Mouse (Mus musculus) kidney, embryonic 15.5 days (tissue): ENCODE measurements around the gene Dennd4c. TPM values are rescaled to one million over a fixed set of nuclear protein-coding genes. Genes with fewer than 3 reads are reported as not detected.
A peak's percentile ranks its signal among the peaks of the same experiment; 100 is the strongest.

ENCODE experiments used
- ATAC-seq: fragments of 200-750 bp; cut with Nextera tagmentation; replicated peaks from 2 replicates; pipeline ENCODE4 v1.8.0; 2017; ENCODE audit warnings: moderate TSS enrichment; ENCODE audit not compliant: low FRiP score
- H3K27ac ChIP-seq: fragments of 300-500 bp; sonication (generic); 2 replicates; pipeline ENCODE4 v1.5.1; 2015; ENCODE audit warnings: mild to moderate bottlenecking, inconsistent platforms
- H3K27me3 ChIP-seq: fragments of 300-500 bp; sonication (generic); 2 replicates; pipeline ENCODE4 v1.6.1; 2015; ENCODE audit warnings: inconsistent platforms
- H3K36me3 ChIP-seq: fragments of 300-500 bp; sonication (generic); 2 replicates; pipeline ENCODE4 v1.6.1; 2015; ENCODE audit warnings: inconsistent platforms
- H3K4me1 ChIP-seq: fragments of 300-500 bp; sonication (generic); 2 replicates; pipeline ENCODE4 v1.6.1; 2015; ENCODE audit warnings: inconsistent platforms
- H3K4me2 ChIP-seq: fragments of 300-500 bp; sonication (generic); 2 replicates; pipeline ENCODE4 v1.6.1; 2015; ENCODE audit warnings: moderate library complexity, mild to moderate bottlenecking, inconsistent platforms
- H3K4me3 ChIP-seq: fragments of 300-500 bp; sonication (generic); replicated peaks from 2 replicates; pipeline ENCODE4 v1.5.1; 2015; ENCODE audit warnings: mild to moderate bottlenecking, inconsistent platforms
- H3K9ac ChIP-seq: fragments of 300-500 bp; sonication (generic); 2 replicates; pipeline ENCODE4 v1.6.1; 2015; ENCODE audit warnings: mild to moderate bottlenecking, inconsistent platforms
- H3K9me3 ChIP-seq: fragments of 300-500 bp; sonication (generic); replicated peaks from 2 replicates; pipeline ENCODE4 v1.6.1; 2016; ENCODE audit warnings: inconsistent platforms
- WGBS: fragments of 180-500 bp; shearing (Covaris S2); methylation state at CpG from one replicate; pipeline ENCODE4 v1.1.7; 2015; ENCODE audit warnings: mixed read lengths; 5-methylcytosine and 5-hydroxymethylcytosine counted together
- polyA plus RNA-seq: library from polyadenylated mRNA; unstranded; fragments of >200 nt; fragmentation: Nextera tagmentation; extraction: Ambion mirVana; gene quantifications from 2 replicates; pipeline ENCODE4 v1.2.1, GENCODE M21; 2015

Dennd4c gene
- polyA plus RNA-seq, 1 experiment from 2014 or later = 6.8 TPM

DNA sequence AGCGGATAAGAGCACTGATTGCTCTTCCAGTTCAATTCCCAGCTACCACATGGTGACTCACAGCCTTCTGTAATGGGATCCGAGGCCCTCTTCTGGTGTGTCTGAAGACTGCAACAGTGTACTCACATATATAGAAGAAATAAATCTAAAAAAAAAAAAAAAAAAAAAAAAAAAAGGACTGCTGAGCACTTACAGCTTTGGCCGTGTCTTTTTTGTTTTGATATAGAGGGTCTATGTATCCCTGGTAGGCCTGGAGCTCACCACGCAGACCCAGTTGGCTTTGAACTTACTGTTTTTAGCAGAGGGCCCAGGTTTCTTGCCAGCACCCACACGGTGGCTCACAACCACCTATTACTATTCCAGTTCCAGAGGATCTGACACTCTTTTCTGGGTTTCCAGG lies 115.7 kb downstream of the Dennd4c start:
- Histone ChIP-seq H3K9me3 (no peaks in the 10 kb centered on the region), H3K27me3 (no peaks in the 10 kb centered on the region), H3K9ac (no peak overlapping the region), H3K27ac (no peak overlapping the region), H3K4me3 (no peak overlapping the region), H3K36me3 (no peaks in the 10 kb centered on the region), H3K4me2 (no peak overlapping the region), H3K4me1 (no peaks in the 10 kb centered on the region)
- WGBS = 82% methylated on average over 5 of the region's 5 CpGs
- ATAC-seq = no peak

- H3K4me3 ChIP-seq = no peak overlapping the region
- no peaks in the 10 kb centered on the region for H3K9me3 ChIP-seq
- H3K27ac ChIP-seq = no peak overlapping the region
- H3K9ac ChIP-seq = no peak overlapping the region
- ATAC-seq = no peak
- no peaks in the 10 kb centered on the region for H3K36me3 ChIP-seq
- H3K4me1 ChIP-seq = peaks cover 16% of the 10 kb centered on the region
- no peak overlapping the region for H3K4me2 ChIP-seq
- H3K27me3 ChIP-seq = 0 out of 2 replicates have a peak, but pooled peaks cover 5% of the 10 kb centered on the region
These were observed 123.6 kb downstream of the Dennd4c start for GRCm38 (mm10) chr4:86871988-86872387.

DNA sequence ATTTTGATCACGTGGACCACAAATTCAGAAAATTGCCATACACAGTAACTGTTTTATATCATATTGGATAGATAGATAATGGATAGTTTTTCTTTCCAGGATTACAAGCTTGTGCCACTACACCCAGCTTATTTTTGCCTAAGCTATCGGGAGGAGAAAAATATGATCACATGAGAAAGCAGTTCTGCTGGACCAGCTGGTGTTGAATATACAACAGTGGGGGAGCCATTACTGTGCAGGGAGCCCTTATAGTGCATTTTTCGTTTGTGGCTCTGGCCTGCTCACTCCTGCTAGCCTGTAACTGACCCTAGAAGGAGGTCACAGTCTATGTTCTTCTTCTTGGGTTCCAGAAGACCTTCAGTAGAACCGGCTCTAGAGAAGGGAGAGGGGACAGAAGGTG lies 124.7 kb downstream of the Dennd4c start:
- Histone ChIP-seq H3K27me3 (0 out of 2 replicates have a peak, but pooled peaks cover 5% of the 10 kb centered on the region), H3K4me1 (peaks cover 16% of the 10 kb centered on the region), H3K27ac (no peak overlapping the region), H3K4me2 (no peak overlapping the region), H3K36me3 (no peaks in the 10 kb centered on the region), H3K4me3 (no peak overlapping the region), H3K9me3 (no peaks in the 10 kb centered on the region), H3K9ac (no peak overlapping the region)
- WGBS = 57% methylated on average over 4 of the region's 4 CpGs
- no peak for ATAC-seq

DNA sequence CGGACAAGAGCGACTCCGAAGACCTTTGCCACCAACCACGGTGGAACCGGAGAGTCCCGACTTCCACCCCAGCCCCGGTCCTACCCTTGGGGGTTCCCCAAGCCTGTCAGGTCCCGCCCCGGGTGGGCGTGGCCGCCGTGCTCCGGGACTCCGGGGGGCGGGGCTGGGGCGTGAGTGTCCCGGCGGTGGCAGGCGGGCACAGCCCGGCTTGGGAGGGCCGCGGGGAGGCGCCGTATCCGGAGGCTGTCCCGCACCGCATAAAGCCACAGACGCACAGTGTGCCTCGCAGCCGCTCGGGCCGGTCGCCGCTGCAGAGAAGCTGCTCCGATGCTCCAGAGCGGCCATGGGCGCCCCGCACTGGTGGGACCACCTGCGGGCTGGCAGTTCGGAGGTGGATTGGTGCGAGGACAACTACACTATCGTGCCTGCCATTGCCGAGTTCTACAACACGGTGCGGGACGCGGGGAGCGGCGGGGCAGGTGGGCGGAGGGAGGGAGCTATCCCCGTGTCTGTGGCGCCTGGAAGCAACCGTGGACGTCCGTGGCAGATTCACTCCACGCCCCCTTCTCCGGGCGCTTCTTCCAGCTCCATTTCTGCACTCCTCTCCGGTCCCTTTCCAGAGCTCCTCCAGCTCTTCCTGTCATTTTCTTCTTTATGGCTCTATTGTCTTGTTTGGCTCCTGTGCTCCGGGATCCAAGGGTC lies 125.9 kb downstream of the Dennd4c start, which contains the start of gene Acer2:
Gene Acer2 (plus strand): TSS at position 251 of the 702 bp plus-strand sequence.
- H3K36me3 ChIP-seq = no peaks in the 10 kb centered on the region
- H3K27ac ChIP-seq = peak within 1 kb of the TSS; percentile 15
- H3K4me3 ChIP-seq = peak within 1 kb of the TSS; percentile 66
- peaks cover 16% of the 10 kb centered on the region for H3K4me1 ChIP-seq
- under 1% methylated on average over 60 of the region's 60 CpGs for WGBS
- H3K9ac ChIP-seq = peak within 1 kb of the TSS; percentile 74
- ATAC-seq = peak; percentile 97
- peak within 1 kb of the TSS; percentile 90 for H3K4me2 ChIP-seq
- no peaks in the 10 kb centered on the region for H3K9me3 ChIP-seq
- H3K27me3 ChIP-seq = 0 out of 2 replicates have a peak, but pooled peaks cover 5% of the 10 kb centered on the region

DNA sequence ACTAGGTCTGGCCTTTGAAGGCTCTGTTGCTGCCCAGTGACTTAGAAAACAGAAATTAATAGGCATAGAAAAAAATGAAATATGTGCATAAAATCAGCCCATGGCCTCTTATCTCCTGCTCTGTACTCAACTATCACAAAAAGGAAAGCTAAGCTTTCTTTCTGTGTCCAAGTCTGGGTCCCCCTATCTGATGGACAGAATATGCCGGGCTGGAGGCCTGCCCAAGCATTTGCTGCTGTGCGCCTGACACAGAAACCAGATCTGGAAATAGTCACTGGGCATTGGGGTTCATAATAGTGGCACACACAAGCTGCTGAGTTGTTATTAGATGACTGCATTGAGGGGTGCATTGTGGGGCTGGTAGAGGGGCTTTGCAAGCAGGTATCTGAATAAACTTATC lies 131.1 kb downstream of the Dennd4c start:
- 0 out of 2 replicates have a peak, but pooled peaks cover 5% of the 10 kb centered on the region for H3K27me3 ChIP-seq
- H3K9me3 ChIP-seq = no peaks in the 10 kb centered on the region
- H3K36me3 ChIP-seq = no peaks in the 10 kb centered on the region
- no peak for ATAC-seq
- peaks cover 14% of the 10 kb centered on the region; the same call in 1 of the 2 replicates for H3K4me1 ChIP-seq
- no peak overlapping the region for H3K9ac ChIP-seq
- no peak overlapping the region for H3K4me2 ChIP-seq
- H3K4me3 ChIP-seq = no peak overlapping the region
- 86% methylated on average over 2 of the region's 2 CpGs for WGBS
- H3K27ac ChIP-seq = no peak overlapping the region

GRCm38 (mm10) chr4:86881178-86881577 lies 132.8 kb downstream of the Dennd4c start:
- Histone ChIP-seq H3K4me3 (no peak overlapping the region), H3K36me3 (no peaks in the 10 kb centered on the region), H3K4me2 (no peak overlapping the region), H3K27me3 (no peaks in the 10 kb centered on the region), H3K27ac (no peak overlapping the region), H3K9me3 (no peaks in the 10 kb centered on the region), H3K9ac (no peak overlapping the region), H3K4me1 (peaks cover 10% of the 10 kb centered on the region; the same call in 1 of the 2 replicates)
- no peak for ATAC-seq
- 84% methylated on average over 4 of the region's 4 CpGs for WGBS

GRCm38 (mm10) chr4:86882413-86882812 lies 134.1 kb downstream of the Dennd4c start:
- no peak for ATAC-seq
- H3K9ac ChIP-seq = no peak overlapping the region
- no peaks in the 10 kb centered on the region for H3K36me3 ChIP-seq
- no peaks in the 10 kb centered on the region for H3K9me3 ChIP-seq
- H3K27me3 ChIP-seq = no peaks in the 10 kb centered on the region
- 47% methylated on average over 2 of the region's 2 CpGs for WGBS
- no peak overlapping the region for H3K27ac ChIP-seq
- peaks cover 11% of the 10 kb centered on the region for H3K4me1 ChIP-seq
- no peak overlapping the region for H3K4me3 ChIP-seq
- no peak overlapping the region for H3K4me2 ChIP-seq

- no peak overlapping the region for H3K4me2 ChIP-seq
- H3K4me3 ChIP-seq = no peak overlapping the region
- H3K9ac ChIP-seq = no peak overlapping the region
- no peak for ATAC-seq
- peaks cover 8% of the 10 kb centered on the region; the same call in 1 of the 2 replicates for H3K36me3 ChIP-seq
- H3K9me3 ChIP-seq = no peaks in the 10 kb centered on the region
- no peaks in the 10 kb centered on the region for H3K27me3 ChIP-seq
- H3K27ac ChIP-seq = no peak overlapping the region
- peaks cover 11% of the 10 kb centered on the region for H3K4me1 ChIP-seq
- 60% methylated on average over 4 of the region's 4 CpGs for WGBS
These were observed 136.6 kb downstream of the Dennd4c start for GRCm38 (mm10) chr4:86884945-86885344.

GRCm38 (mm10) chr4:86885790-86886159 lies 137.4 kb downstream of the Dennd4c start:
- WGBS = 37% methylated on average over 12 of the region's 12 CpGs
- Histone ChIP-seq H3K4me3 (peak overlapping the region; percentile 33), H3K9me3 (no peaks in the 10 kb centered on the region), H3K27ac (peak overlapping the region; percentile 70), H3K36me3 (peaks cover 8% of the 10 kb centered on the region; the same call in 1 of the 2 replicates), H3K4me1 (peaks cover 8% of the 10 kb centered on the region), H3K9ac (peak overlapping the region; percentile 22; the same call in 1 of the 2 replicates), H3K27me3 (no peaks in the 10 kb centered on the region), H3K4me2 (peak overlapping the region; percentile 54)
- ATAC-seq = peak; percentile 43; the same call in 1 of the 2 replicates

- peaks cover 8% of the 10 kb centered on the region for H3K4me1 ChIP-seq
- H3K9ac ChIP-seq = peak overlapping the region; percentile 22; the same call in 1 of the 2 replicates
- no peaks in the 10 kb centered on the region for H3K27me3 ChIP-seq
- WGBS = 26% methylated on average over 18 of the region's 18 CpGs
- peak overlapping the region; percentile 54 for H3K4me2 ChIP-seq
- H3K9me3 ChIP-seq = no peaks in the 10 kb centered on the region
- H3K36me3 ChIP-seq = peaks cover 8% of the 10 kb centered on the region; the same call in 1 of the 2 replicates
- peak overlapping the region; percentile 70 for H3K27ac ChIP-seq
- 0 out of 2 replicates have a peak, but pooled peaks have one; percentile 50 for ATAC-seq
- H3K4me3 ChIP-seq = peak overlapping the region; percentile 33
These were observed 138.0 kb downstream of the Dennd4c start for GRCm38 (mm10) chr4:86886160-86886878.

DNA sequence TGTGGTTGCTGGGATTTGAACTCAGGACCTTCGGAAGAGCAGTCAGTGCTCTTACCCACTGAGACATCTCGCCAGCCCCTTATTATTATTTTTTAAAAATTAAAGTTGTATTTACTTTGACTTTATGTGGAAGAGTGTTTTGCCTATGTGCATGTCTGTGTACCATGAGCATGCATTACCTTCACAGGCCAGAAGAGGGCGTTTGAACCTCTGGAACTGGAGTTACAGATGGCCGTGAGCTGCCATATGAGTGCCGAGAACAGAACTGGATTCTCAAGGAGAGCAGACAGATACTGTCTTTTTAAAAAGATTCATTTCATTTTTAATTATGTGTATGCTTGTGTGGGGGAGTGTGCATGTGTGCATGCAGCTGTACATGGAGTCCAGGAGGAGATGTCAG lies 139.5 kb downstream of the Dennd4c start:
- H3K9me3 ChIP-seq = no peaks in the 10 kb centered on the region
- H3K4me3 ChIP-seq = no peak overlapping the region
- 75% methylated on average over 5 of the region's 5 CpGs for WGBS
- peaks cover 8% of the 10 kb centered on the region; the same call in 1 of the 2 replicates for H3K36me3 ChIP-seq
- H3K4me2 ChIP-seq = no peak overlapping the region
- no peak overlapping the region for H3K9ac ChIP-seq
- no peak for ATAC-seq
- H3K4me1 ChIP-seq = peaks cover 8% of the 10 kb centered on the region
- no peaks in the 10 kb centered on the region for H3K27me3 ChIP-seq
- no peak overlapping the region for H3K27ac ChIP-seq

- Histone ChIP-seq H3K4me2 (no peak overlapping the region), H3K36me3 (no peaks in the 10 kb centered on the region), H3K9ac (no peak overlapping the region), H3K27me3 (no peaks in the 10 kb centered on the region), H3K27ac (no peak overlapping the region; the same call in 1 of the 2 replicates), H3K4me1 (peaks cover 20% of the 10 kb centered on the region), H3K9me3 (no peaks in the 10 kb centered on the region), H3K4me3 (no peak overlapping the region)
- 74% methylated on average over 7 of the region's 7 CpGs for WGBS
- no peak for ATAC-seq
These were observed 149.1 kb downstream of the Dennd4c start for GRCm38 (mm10) chr4:86897411-86897810.
